Mouse (Mus musculus): Measurements from ENCODE around the gene Gm17662.

DNA sequence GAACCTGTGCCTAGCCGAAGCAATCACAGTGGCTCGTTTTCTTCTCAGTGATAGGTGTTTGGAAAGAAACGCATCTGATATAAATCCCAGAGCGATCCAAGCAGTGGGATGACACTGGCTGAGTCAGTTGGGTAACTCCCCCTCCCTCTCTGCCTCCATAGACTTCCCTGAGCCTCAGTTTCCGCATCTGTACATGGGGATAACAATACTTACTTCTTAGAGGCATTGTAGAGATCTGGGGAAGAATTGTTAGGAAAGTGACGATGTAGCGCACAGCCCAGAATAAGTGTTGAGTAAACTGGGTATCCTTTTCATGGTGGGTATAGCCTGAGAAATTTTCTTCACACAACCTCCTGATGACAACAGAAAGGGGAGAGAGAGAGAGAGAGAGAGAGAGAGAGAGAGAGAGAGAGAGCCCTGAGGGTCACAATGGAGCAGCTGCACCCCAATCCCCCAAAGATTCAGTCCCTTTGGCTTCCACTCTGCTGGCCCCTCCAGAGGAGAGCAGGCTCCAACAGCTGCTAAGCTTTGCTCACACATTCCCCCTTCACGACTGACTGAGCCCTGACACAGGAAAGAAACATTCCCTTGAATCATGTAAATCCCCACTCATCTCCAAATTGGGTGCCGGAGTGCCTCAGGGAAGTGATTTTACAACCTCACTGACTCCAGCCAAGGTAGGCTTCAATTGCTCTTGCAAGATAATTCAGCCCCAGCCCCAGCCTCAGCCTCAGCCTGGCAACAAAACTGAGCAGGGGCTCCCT is 31.6 kb downstream of the Gm17662 start:
- TF ChIP-seq CTCF (IDR thresholded peaks at IDR 0.05; ENCODE audit: control insufficient read depth, insufficient read depth, insufficient read length), result no peak
- no peak for TF ChIP-seq USF1 (IDR thresholded peaks at IDR 0.05; ENCODE audit: low read depth)
- TF ChIP-seq MAX (IDR thresholded peaks at IDR 0.05), result no peak
- TF ChIP-seq MYOD1 (IDR thresholded peaks at IDR 0.05; ENCODE audit: control insufficient read depth, insufficient read length, low read depth), result no peak
- TF ChIP-seq MYOG (IDR thresholded peaks at IDR 0.05; ENCODE audit: control insufficient read depth, extremely low read depth, insufficient read length), result no peak
